Mouse (Mus musculus) right cerebral cortex, adult 2 months (tissue): ENCODE data around the gene D730048I06Rik.
"Not testable (repeated sequence)": the region's sequence is repeated elsewhere in the genome, so short reads cannot be mapped to it uniquely, and the experiment has no call there.

Experiments
- DNase-seq, 2 experiments: peaks; one replicate each; pipeline ENCODE4 v3.0.0; 2021 to 2022; ENCODE audit warnings: low spot score in 2 of 2

Gene D730048I06Rik

GRCm38 (mm10) chr9:35790001-35790400 lies at the start of gene D730048I06Rik, which contains the start of gene Gm27235:
Gene D730048I06Rik (minus strand): TSS chr9:35790112.
Gene Gm27235 (minus strand): TSS chr9:35790101.
- no peak for DNase-seq

GRCm38 (mm10) chr9:35817881-35818280 lies 28.0 kb upstream of the D730048I06Rik start:
- not testable (repeated sequence) for DNase-seq

- no peak for DNase-seq
These were observed 8.2 kb upstream of the D730048I06Rik start for GRCm38 (mm10) chr9:35798146-35798545.

GRCm38 (mm10) chr9:35778009-35778408 lies 11.9 kb downstream of the D730048I06Rik start, which contains the start of gene Gm17727:
Gene Gm17727 (minus strand): TSS chr9:35778109.
- no peak for DNase-seq

- no peak for DNase-seq
These were observed 33.1 kb downstream of the D730048I06Rik start for GRCm38 (mm10) chr9:35756843-35757242.

- DNase-seq: no peak
These were observed 49.2 kb downstream of the D730048I06Rik start, which contains the start of gene Gm17677 for GRCm38 (mm10) chr9:35740749-35741148. Gene Gm17677 (plus strand): TSS chr9:35741049.
